Mouse (Mus musculus): ENCODE results near the gene Knstrn.

- no peak for TF ChIP-seq CTCF (IDR thresholded peaks at IDR 0.05; ENCODE audit: insufficient read depth, low read length)
- no peak for TF ChIP-seq POLR2A (IDR thresholded peaks at IDR 0.05; ENCODE audit: borderline replicate concordance, extremely low read depth, low read depth, low read length)
Observed at GRCm38 (mm10) chr2:118764875-118765274, 48.9 kb upstream of the Knstrn start.
